Mouse (Mus musculus) bone marrow macrophage, adult 2 months (primary cell): ENCODE data around the gene Ebi3.

Experiments
- CTCF ChIP-seq: IDR thresholded peaks from 2 replicates; pipeline ENCODE4 v1.5.1; 2012; ENCODE audit warnings: low read depth, mild to moderate bottlenecking, low read length, moderate library complexity
- POLR2A ChIP-seq: IDR thresholded peaks from 2 replicates; pipeline ENCODE4 v1.6.1; 2012; ENCODE audit warnings: mild to moderate bottlenecking, low read depth, low read length, borderline replicate concordance

- TF ChIP-seq CTCF (no peak), POLR2A (no peak)
Observed at GRCm38 (mm10) chr17:55904131-55904530, 48.3 kb upstream of the Ebi3 start.
